In genomic region chr2:72110404-72110803, GRCm38 (mm10) we compare ENCODE assay signal across 16 mouse cellular contexts.
"Had no signal": no experiment of that assay in that cellular context is flagged by ENCODE, and none has a peak within 500 bp of the region (broad histone marks: within the 10 kb centered on the region; RNA-seq: fewer than 3 reads in every experiment).

No protein-coding gene starts in this region.

- H3K27me3 ChIP-seq: lung, embryonic 15.5 days; midbrain, embryonic 13.5 days; midbrain, embryonic 15.5 days; neural tube, embryonic 12.5 days; stomach, embryonic 15.5 days had no signal

- H3K9me3 ChIP-seq: lung, embryonic 15.5 days; megakaryocyte, embryonic 14.5 days; midbrain, embryonic 13.5 days; midbrain, embryonic 15.5 days; neural tube, embryonic 12.5 days; stomach, embryonic 15.5 days had no signal

- H3K4me1 ChIP-seq: stomach, embryonic 15.5 days had no signal

- DNase-seq: lung, postnatal 14 days; lung, postnatal 36 days; right cerebral cortex, postnatal 14 days; thymus, adult 2 months; thymus, postnatal 25 days; thymus, postnatal 4 days had no signal

- ATAC-seq: lung, postnatal 0 days; midbrain, embryonic 13.5 days; midbrain, embryonic 15.5 days had no signal

- H3K4me3 ChIP-seq: lung, embryonic 15.5 days; megakaryocyte, embryonic 14.5 days; midbrain, embryonic 13.5 days; midbrain, embryonic 15.5 days; neural tube, embryonic 12.5 days; stomach, embryonic 15.5 days had no signal

- H3K4me2 ChIP-seq: lung, embryonic 15.5 days; midbrain, embryonic 11.5 days; midbrain, embryonic 13.5 days; midbrain, embryonic 15.5 days; neural tube, embryonic 12.5 days; stomach, embryonic 15.5 days had no signal

- H3K9ac ChIP-seq: lung, embryonic 15.5 days; midbrain, embryonic 13.5 days; midbrain, embryonic 15.5 days; neural tube, embryonic 12.5 days; stomach, embryonic 15.5 days had no signal

- H3K36me3 ChIP-seq: lung, embryonic 15.5 days; midbrain, embryonic 13.5 days; midbrain, embryonic 15.5 days; neural tube, embryonic 12.5 days; stomach, embryonic 15.5 days had no signal

- H3K27ac ChIP-seq: lung, embryonic 15.5 days; macrophage; midbrain, embryonic 13.5 days; midbrain, embryonic 15.5 days; neural tube, embryonic 12.5 days; stomach, embryonic 15.5 days; stomach, postnatal 0 days had no signal
